Mouse (Mus musculus): Measurements from ENCODE around the gene Gal3st2.

DNA sequence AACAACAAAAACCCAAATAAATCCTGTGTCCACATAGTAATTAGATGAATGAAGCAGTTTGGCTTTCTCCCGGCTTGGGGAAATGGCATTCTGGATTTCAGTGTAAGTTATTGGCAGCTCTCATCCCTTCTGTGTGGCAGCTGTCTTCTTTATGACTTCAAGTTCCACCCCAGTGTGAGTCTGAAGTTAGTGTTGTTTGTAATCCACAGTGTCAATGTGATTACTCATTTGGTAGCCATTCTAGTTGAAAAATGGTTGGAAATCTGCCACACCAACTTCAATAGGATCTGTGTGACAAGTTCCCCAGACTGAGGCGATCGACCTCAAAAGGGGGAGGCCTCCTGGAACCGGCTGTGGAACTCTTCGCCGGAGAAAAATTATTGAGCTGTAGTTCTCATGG, 3.7 kb upstream of the Gal3st2 start:
- TF ChIP-seq TAL1 (IDR thresholded peaks at IDR 0.05; ENCODE audit: low read length) (no peak), GATA1 (IDR thresholded peaks at IDR 0.05; ENCODE audit: low read length) (no peak)
